Mouse (Mus musculus): Measurements from ENCODE around the gene Cpne8.
"Not testable (repeated sequence)": the region's sequence is repeated elsewhere in the genome, so short reads cannot be mapped to it uniquely, and the experiment has no call there.

Gene Cpne8

GRCm38 (mm10) chr15:90610767-90611166 is 68.5 kb downstream of the Cpne8 start:
- DNase-seq: not testable (repeated sequence)

DNA sequence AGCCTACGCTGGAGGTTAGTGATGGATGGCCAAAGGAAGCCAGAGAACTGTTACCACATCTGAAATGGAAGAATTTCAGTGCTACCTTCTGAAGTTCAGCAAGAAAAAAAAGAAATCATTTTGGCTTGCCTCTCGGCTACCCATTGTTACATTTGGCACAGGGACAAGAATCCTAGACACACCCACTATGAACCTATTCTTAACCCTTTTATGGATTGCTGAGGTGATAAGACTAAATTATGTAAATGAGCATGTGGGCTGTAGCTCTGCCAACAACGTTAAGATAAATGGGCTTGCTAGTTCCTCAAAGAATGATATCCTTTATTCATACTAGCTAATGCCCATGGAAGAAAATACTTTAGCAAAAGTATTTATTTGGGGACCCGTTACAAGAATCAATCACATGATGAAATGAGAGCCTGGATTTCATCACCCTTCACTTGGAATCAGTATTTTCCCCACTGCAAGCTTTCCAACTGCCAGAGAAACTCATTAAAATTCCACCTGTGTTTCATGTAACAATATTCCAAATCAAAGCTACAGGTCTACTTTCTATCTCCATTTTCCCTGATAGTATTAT is 69.3 kb downstream of the Cpne8 start:
- no peak for DNase-seq

GRCm38 (mm10) chr15:90608368-90608767 is 70.9 kb downstream of the Cpne8 start:
- DNase-seq: no peak

DNA sequence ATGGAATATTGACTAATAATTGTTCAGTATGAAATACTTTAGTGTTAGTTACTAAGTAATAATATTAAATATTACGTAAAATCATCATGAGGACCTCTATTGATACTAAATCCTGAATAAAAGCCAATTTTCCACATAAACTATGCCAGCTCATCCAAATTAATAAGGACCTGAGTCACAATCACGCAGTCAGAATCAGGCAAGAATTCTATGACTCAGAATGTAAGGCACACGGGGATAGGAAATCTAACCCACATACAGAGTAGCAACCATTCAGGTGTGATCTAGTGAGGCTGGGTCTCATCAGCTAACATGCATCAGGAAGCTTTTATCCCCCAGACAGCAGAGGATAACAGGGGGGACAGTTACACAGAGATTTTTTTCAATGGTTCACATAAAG is 72.1 kb downstream of the Cpne8 start:
- DNase-seq: no peak

DNA sequence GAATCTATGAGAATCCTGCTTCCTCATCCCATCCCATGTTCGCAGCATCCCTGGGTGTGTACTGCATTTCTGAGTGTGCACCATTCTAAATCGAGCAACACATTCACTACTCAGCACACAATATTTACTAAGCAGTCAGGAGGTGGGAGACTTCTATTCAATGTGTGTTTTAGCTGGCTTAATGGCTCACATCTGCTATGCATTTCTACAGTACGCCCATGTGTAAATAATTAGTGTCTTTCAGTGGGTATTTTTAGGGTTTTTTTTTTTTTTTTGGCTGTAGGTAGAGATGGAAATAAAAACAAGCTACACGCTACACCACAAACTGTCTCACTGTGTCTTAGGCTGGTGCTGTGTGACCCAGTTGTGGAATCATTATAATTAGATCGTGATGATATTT is 75.6 kb downstream of the Cpne8 start:
- DNase-seq: no peak

GRCm38 (mm10) chr15:90597715-90598497 is 81.3 kb downstream of the Cpne8 start:
- no peak for DNase-seq

DNA sequence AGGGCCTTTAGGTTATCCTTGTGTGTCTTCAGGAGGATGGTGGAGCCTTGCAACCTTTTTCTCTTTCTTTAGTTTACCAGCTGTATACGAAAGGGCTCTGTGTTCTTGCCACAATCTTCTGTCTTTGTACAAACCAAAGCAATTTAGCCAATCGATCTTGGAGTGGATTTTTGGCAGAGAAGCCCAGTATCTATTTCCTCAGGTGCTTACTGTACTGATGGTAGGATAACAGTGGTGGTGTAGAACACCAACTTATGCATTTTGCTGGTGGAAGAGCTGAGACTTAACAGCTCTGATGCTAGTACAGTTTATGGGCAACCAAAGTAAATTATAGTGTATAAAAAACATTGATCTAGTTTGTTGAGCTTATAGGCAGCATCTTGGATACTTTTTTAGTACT is 83.6 kb downstream of the Cpne8 start:
- no peak for DNase-seq

DNA sequence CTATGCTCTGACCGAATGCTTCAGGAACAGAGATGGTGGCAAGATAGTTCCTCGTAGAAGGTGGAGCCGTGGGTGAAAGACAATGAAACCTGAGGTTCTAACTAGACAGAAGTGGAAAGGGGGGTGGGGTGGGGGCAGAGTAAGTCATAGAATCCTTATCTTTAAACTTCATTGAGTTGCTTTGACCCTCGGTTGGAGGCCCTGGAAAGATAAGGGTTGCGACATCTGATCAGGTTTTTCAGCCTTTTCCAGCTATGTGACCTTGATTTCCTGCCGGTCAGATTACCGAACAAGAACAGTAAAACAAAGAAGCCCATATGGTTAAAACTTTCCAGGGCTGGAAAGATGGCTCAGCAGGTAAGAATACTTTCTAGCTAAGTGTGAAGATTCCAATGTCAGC is 89.6 kb downstream of the Cpne8 start:
- DNase-seq: no peak

GRCm38 (mm10) chr15:90577402-90577801 is 101.8 kb downstream of the Cpne8 start:
- DNase-seq: no peak

GRCm38 (mm10) chr15:90569246-90569645 is 110.0 kb downstream of the Cpne8 start:
- no peak for DNase-seq

DNA sequence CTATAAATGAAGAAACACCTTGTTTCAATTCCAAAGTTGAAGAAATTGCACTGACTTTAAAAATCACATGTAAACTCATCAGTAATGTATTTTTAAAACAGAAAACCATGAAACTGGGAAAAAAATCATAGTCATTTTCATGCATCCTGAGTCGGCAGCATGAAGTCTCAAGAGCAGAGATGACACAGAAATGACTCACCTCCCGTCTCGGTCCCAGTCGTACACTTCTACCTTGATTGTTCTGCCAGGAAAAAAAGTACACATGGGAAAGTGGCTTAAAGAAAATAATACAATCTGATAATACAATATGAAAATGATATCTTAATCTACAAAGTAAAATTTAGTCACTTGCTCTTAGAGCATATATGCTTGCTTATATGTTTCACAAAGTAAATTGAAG is 111.2 kb downstream of the Cpne8 start:
- DNase-seq: no peak

DNA sequence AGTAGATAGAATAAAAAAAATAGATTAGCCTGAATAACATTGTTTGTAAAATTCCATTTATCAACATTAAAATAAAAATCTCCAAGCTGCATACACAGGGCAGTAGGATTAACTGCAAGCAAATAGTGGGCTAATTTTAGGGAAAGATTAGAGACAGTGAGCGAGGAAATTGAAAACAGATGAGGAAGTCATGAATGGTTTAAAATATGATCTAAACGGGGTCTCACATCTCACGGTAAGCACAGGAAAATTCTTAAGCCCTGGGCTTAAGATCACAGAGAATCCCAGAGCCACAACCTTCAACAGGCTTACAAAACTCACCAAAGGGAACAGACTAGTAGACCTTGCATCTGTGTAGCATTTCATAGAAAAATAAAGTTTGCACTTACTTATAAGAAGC is 115.2 kb downstream of the Cpne8 start:
- DNase-seq: no peak

DNA sequence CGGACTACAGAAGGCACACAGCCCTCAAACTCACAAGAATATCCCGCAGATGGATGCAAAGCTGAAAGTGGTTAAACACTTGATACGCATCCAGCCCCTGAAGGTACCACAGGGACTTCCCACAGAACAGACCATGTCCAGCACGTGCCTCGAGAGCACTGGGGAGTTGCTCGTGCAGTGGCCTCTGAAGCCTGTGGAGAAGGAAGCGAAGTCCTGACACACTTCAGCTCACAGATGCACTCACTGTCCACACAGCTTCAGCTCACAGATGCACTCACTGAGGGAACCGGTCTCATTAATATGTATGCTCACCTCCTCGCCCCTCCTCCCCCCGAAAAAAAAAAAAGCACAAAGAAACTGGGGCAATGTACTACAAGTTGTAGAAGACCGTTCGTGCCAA is 117.6 kb downstream of the Cpne8 start:
- DNase-seq: no peak

- DNase-seq: no peak
Measured at GRCm38 (mm10) chr15:90548589-90548988, 130.6 kb downstream of the Cpne8 start.

GRCm38 (mm10) chr15:90543447-90543846 is 135.8 kb downstream of the Cpne8 start:
- no peak for DNase-seq

GRCm38 (mm10) chr15:90542126-90542525 is 137.1 kb downstream of the Cpne8 start:
- DNase-seq: no peak

DNA sequence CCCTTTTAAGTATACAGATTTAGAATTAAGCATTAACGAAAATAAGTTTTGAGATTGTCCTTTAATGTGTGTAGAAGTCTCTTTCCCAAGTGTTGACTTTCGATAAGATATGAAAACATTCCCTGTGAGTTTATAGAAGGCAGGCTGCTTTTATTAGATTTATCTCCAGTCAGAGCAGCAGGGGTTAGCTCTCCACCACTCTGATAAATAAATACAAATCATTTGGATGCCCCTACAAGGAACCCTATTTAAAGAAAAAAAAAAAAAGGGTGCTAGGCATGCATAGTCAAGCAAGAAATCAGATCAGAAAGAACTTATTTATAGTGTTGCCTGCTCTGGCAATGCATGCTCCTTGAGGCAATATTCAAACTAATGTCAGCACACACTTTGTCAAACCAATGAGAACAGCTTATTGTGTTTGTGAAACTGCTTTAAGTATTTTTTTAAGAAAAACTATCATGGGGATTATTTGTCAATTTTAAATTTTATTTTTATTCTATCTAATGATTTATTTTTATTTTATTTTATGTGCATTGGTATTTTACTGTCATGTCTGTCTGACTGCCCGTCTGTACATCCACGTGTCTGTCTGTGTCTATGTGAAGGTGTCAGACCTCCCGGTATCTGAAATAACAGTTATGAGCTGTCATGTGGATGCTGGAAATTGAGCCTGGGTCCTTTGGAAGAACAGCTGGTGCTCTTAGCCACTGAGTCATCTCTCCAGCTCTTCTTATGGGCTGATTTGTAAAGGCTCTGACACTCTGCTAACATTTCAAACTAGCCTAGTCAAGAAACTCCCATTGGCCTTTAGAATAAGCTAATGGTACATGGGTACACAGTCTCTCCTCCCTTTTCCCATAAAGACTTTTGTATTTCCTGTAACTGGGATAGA is 142.7 kb downstream of the Cpne8 start:
- no peak for DNase-seq

GRCm38 (mm10) chr15:90535730-90536129 is 143.5 kb downstream of the Cpne8 start:
- DNase-seq: peak in 1 of 2 experiments; percentile 6

GRCm38 (mm10) chr15:90512769-90513168 is 166.5 kb downstream of the Cpne8 start:
- no peak for DNase-seq

DNA sequence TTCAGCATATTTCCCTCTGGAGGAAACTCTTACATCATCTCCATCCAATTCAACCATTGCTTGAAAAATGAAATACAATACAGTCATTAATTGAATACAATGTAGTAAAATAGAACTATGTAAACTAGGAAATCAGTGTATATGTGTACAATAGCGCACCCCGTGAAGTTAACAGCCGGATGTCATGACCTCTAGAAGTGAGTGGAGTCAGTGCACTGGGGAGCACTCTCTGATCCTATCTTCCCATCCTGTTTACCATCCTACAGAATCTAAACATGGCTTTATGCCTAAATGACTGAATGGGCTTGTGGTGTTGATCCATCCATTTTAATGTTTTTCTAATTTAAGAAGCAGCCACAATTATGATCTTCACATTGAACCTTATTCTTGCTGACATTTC is 182.2 kb downstream of the Cpne8 start:
- DNase-seq: no peak

DNA sequence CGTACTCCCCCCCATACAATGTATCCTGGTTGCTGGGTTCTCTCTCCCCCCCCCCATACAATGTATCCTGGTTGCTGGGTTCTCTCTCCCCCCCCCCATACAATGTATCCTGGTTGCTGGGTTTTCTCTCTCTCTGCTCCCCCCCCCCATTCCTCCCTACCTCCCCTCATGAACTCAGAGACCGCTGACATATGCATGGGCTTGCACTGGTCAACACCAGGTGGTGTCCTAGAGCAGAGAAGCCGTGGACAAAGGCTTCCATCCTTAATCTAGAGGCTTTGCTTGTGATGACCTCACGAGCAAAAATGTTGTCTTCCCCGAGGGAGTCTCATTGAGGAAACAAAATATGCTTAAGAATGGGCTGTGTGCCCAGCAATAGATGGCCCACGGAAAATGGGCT is 187.7 kb downstream of the Cpne8 start:
- DNase-seq: peak; percentile 7 to 10

- DNase-seq: no peak
Measured at GRCm38 (mm10) chr15:90490186-90490585, 189.0 kb downstream of the Cpne8 start.

DNA sequence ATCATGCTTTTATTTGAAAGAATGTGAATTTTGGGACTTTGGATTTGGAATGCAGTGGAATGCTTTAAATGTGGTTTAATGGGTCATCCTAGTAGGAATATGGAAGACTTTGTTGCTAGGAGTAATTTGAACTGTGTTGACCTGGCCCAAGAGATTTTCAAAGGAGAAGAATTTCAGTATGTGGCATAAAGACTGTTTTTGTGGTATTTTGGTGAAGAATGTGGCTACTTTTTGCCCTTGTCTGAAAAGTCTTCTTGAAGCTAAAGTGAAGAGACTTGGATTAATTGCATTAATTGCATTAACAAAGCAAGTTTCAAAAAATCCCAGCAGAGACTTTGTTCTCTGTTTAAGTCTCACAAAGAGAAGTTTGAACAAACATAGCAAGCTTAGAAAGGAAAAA is 208.7 kb downstream of the Cpne8 start:
- DNase-seq: not testable (repeated sequence)

GRCm38 (mm10) chr15:90463281-90463680 is 216.0 kb downstream of the Cpne8 start:
- no peak for DNase-seq
